ENCODE assay signal across 13 mouse cellular contexts in the genomic region with DNA sequence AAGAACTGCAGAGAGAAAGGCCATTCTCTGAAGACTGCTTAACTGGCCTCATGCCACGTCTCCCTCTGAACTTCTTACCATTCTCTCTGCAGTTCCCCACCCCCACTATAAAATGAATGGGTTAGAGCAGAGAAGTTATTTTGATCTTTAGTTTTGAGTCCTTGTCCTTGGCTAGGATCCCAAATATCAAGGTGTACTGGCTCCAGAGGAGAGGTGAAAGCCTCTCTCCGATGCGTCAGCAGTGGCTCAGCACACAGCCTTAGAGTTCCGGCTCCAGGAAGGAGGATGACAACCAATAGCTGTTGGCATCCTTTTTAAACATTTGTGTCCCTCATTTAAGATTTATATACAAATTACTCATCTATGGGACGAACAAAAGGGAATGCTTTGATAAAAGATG.
"Had no signal": no experiment of that assay in that cellular context is flagged by ENCODE, and none has a peak within 500 bp of the region (broad histone marks: within the 10 kb centered on the region; RNA-seq: fewer than 3 reads in every experiment).

No protein-coding gene starts in this region.

- H3K27me3 ChIP-seq: limb, embryonic 12.5 days; liver, embryonic 15.5 days; stomach, embryonic 15.5 days had no signal

- H3K4me3 ChIP-seq: limb, embryonic 12.5 days; liver, embryonic 15.5 days; midbrain, embryonic 13.5 days; stomach, embryonic 15.5 days had no signal

- H3K4me2 ChIP-seq: limb, embryonic 12.5 days; liver, embryonic 15.5 days; midbrain, embryonic 13.5 days; stomach, embryonic 15.5 days had no signal

- H3K9ac ChIP-seq: limb, embryonic 12.5 days; liver, embryonic 15.5 days; midbrain, embryonic 13.5 days; stomach, embryonic 15.5 days had no signal

- H3K36me3 ChIP-seq: limb, embryonic 12.5 days; liver, embryonic 15.5 days; midbrain, embryonic 13.5 days; stomach, embryonic 15.5 days had no signal

- H3K4me1 ChIP-seq: liver, embryonic 15.5 days; midbrain, embryonic 13.5 days; stomach, embryonic 15.5 days had no signal

- H3K9me3 ChIP-seq: limb, embryonic 12.5 days; liver, embryonic 15.5 days; midbrain, embryonic 13.5 days; stomach, embryonic 15.5 days had no signal

- ATAC-seq: intestine, postnatal 0 days; lung, postnatal 0 days; midbrain, embryonic 13.5 days had no signal

- DNase-seq: liver; lung, adult 2 months; lung, postnatal 36 days; right cerebral cortex, postnatal 14 days; thymus, adult 2 months; thymus, postnatal 25 days had no signal

- H3K27ac ChIP-seq: kidney, postnatal 0 days; limb, embryonic 12.5 days; liver, embryonic 15.5 days; midbrain, embryonic 13.5 days; stomach, embryonic 15.5 days had no signal
